8 mouse cellular contexts compared by ENCODE assay signal in the genomic region with DNA sequence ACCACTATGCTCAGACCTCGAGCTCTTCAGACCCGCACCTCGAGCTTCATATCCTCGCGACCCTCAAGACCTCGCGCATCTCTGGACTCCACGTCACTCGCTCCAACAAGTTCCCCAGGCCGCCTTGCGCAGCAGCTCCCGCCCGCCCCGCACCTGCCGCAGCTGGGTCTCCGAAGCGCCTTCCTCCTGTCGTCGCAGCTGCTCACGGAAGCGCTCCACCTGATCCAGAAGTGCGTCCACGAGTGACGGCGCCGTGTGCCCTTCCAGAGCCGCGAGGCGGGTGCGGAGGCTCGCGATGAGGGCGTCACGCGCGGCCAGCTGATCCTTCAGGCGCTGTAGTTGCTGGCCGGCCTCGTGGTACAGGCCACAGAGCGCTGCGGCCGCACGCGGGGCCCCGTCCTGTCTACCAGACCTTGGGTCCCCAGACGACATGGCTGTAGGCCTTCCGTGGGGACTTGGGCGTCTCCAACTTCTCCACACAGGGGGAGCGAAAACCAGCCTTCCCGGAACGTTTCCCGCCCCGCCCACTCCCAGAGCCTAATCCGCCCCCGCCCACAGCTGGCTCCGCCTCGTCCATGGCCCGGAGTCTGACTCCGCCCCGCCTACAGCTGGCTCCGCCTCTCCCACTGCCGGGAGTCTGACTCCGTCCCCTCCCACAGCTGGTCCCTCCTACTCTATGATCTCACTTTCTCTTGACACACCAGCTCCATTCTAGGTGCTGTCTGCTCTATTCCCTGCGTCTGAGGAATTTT. TPM values are rescaled to one million over a fixed set of nuclear protein-coding genes. Genes with fewer than 3 reads are reported as not detected.
A peak's percentile ranks its signal among the peaks of the same experiment; 100 is the strongest.
DNase-seq lines count a peak whose midpoint lies in the region; ATAC-seq and TF ChIP-seq lines count a peak whose summit lies in the region.

A gene (minus strand): TSS at position 526 of the 752 bp plus-strand sequence.

- H3K36me3 ChIP-seq in G1E (replicated peaks): peaks cover 3% of the 10 kb centered on the region
- H3K36me3 ChIP-seq in forebrain, postnatal 0 days (ENCODE audit: insufficient read depth): no peaks in the 10 kb centered on the region
- H3K36me3 ChIP-seq in lung, embryonic 15.5 days: no peaks in the 10 kb centered on the region

- H3K4me2 ChIP-seq in forebrain, postnatal 0 days (ENCODE audit: low read depth): peak within 1 kb of the TSS; percentile 96
- H3K4me2 ChIP-seq in lung, embryonic 15.5 days: peak within 1 kb of the TSS; percentile 95

- peaks cover 33% of the 10 kb centered on the region for H3K4me1 ChIP-seq in G1E (ENCODE audit: insufficient read depth, low read depth, low read length)
- H3K4me1 ChIP-seq in forebrain, postnatal 0 days (ENCODE audit: insufficient read depth): no peaks in the 10 kb centered on the region
- peaks cover 12% of the 10 kb centered on the region; the same call in 1 of the 2 replicates for H3K4me1 ChIP-seq in lung, embryonic 15.5 days

- no peaks in the 10 kb centered on the region for H3K27me3 ChIP-seq in G1E (ENCODE audit: insufficient read depth, low read length)
- no peaks in the 10 kb centered on the region for H3K27me3 ChIP-seq in forebrain, postnatal 0 days (ENCODE audit: insufficient read depth, low read length)
- H3K27me3 ChIP-seq in lung, embryonic 15.5 days: no peaks in the 10 kb centered on the region

- peak within 1 kb of the TSS; percentile 68 for H3K9ac ChIP-seq in forebrain, postnatal 0 days
- peak within 1 kb of the TSS; percentile 77 for H3K9ac ChIP-seq in lung, embryonic 15.5 days

- peak within 1 kb of the TSS; percentile 91 for H3K4me3 ChIP-seq in G1E (ENCODE audit: low read depth, low read length)
- H3K4me3 ChIP-seq in forebrain, postnatal 0 days (ENCODE audit: low read depth, low read length): peak within 1 kb of the TSS; percentile 60
- H3K4me3 ChIP-seq in lung, embryonic 15.5 days: peak within 1 kb of the TSS; percentile 76

- H3K27ac ChIP-seq in forebrain, postnatal 0 days (ENCODE audit: low read depth, low read length): peak within 1 kb of the TSS; percentile 57; the same call in 1 of the 2 replicates
- no peak within 1 kb of the TSS for H3K27ac ChIP-seq in lung, embryonic 15.5 days

- H3K9me3 ChIP-seq in G1E (replicated peaks): no peaks in the 10 kb centered on the region
- H3K9me3 ChIP-seq in forebrain, postnatal 0 days (ENCODE audit: low read length): no peaks in the 10 kb centered on the region
- H3K9me3 ChIP-seq in lung, embryonic 15.5 days: no peaks in the 10 kb centered on the region

- ATAC-seq in G1E (ENCODE audit: extremely low read depth, insufficient number of reproducible peaks, low FRiP score, poor library complexity, severe bottlenecking): peak; percentile 95
- peak; percentile 98 for ATAC-seq in forebrain, postnatal 0 days
- peak; percentile 98 for ATAC-seq in lung, embryonic 15.5 days (ENCODE audit: borderline replicate concordance, extremely low read depth, low FRiP score, low TSS enrichment)

- peak; percentile 97 for DNase-seq in G1E (ENCODE audit: low spot score)
- peak; percentile 76 to 81 for DNase-seq in cerebellum, adult 18-20 months
- DNase-seq in forebrain, postnatal 0 days: peak; percentile 88
- peak; percentile 98 for DNase-seq in heart, postnatal 4 days
- peak; percentile 89 to 90 for DNase-seq in layer of hippocampus, adult 8-10 months (ENCODE audit: low spot score in 2 of 2)
- peak; percentile 93 for DNase-seq in ovary, adult 18-20 months (ENCODE audit: low spot score)
- peak; percentile 93 for DNase-seq in thymus, postnatal 0 days (ENCODE audit: low spot score)

- 3% methylated on average over 64 of the region's 64 CpGs for WGBS in forebrain, postnatal 0 days
- WGBS in lung, embryonic 15.5 days: under 1% methylated on average over 63 of the region's 64 CpGs

- TF ChIP-seq CTCF in G1E (IDR thresholded peaks at IDR 0.05; ENCODE audit: low read depth, low read length): no peak
- TF ChIP-seq CTCF in forebrain, postnatal 0 days (IDR thresholded peaks at IDR 0.05; ENCODE audit: low read depth): no peak

RNA-seq across cellular contexts. Expression of the gene that starts here (rescaled TPM):
- total RNA-seq in G1E (2014; fragmentation: Nextera tagmentation) (5.4 and 11.1 TPM in 2 replicates), G1E (2017) (17.1 and 19.6 TPM in 2 replicates)
- 4.8 and 4.9 TPM in 2 replicates for polyA plus RNA-seq in G1E (2012)
- 7.2 and 9.7 TPM in 2 replicates for total RNA-seq in forebrain, postnatal 0 days (2014; rRNA removed)
- 4.9 and 9.4 TPM in 2 replicates for polyA plus RNA-seq in forebrain, postnatal 0 days (2015; fragmentation: Nextera tagmentation; extraction: Ambion mirVana)
- 10 to 100 TPM in 1 of 2 experiments, 1 to 10 TPM in 1; 8.8 to 10.3 TPM for total RNA-seq in heart, postnatal 4 days (2021)
- 10 to 100 TPM; 27.2 to 36.7 (median 33.1) TPM for total RNA-seq in layer of hippocampus, adult 8-10 months (2022)
- polyA plus RNA-seq in lung, embryonic 15.5 days (2015; fragmentation: Nextera tagmentation; extraction: Ambion mirVana): 18.2 and 21.5 TPM in 2 replicates
- 11.8 and 17.9 TPM in 2 replicates for polyA plus RNA-seq in thymus, postnatal 0 days (2015; fragmentation: Nextera tagmentation; extraction: Ambion mirVana)
